Mouse (Mus musculus): ENCODE measurements at regions not wholly inside any gene's neighbourhood (a gene's known extent, or its start where the extent isn't known, plus 50 kb on each side); places are given as distances from the start of the nearest gene placed in this dataset.

DNA sequence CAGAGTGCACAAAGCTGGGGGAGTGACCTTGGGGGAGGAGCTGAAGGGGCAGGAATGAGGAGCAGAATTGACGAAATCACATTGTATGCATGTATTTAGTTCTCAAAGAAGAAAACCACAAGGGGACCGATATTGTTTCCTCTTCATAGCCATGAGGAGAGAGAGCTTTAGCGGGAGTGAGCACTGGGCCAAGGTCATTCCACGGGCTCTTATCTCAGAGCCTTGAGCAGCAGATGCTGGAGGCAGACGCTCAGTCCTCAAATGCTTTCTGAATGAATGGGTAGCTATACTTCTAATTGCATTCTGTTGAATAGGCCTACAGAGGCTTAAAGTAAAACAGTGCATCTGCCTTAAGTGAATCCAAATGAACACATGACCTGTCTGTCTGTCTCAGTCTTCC is 245.2 kb upstream of the Rbfox1 start:
- no peaks in the 10 kb centered on the region for H3K36me3 ChIP-seq (ENCODE audit: insufficient read depth)
- no peak overlapping the region for H3K4me2 ChIP-seq
- no peak overlapping the region for H3K4me3 ChIP-seq (ENCODE audit: low read depth, low read length)
- DNase-seq (no peak), ATAC-seq (ENCODE audit: insufficient read depth) (no peak)
- no peaks in the 10 kb centered on the region for H3K9me3 ChIP-seq (ENCODE audit: low read depth, low read length)
- WGBS: 67% methylated on average over 5 of the region's 5 CpGs
- no peaks in the 10 kb centered on the region for H3K4me1 ChIP-seq (ENCODE audit: insufficient read depth)
- no peaks in the 10 kb centered on the region for H3K27me3 ChIP-seq (ENCODE audit: insufficient read depth, low read length)
- TF ChIP-seq CTCF (IDR thresholded peaks at IDR 0.05; ENCODE audit: low read depth): no peak
- no peak overlapping the region for H3K27ac ChIP-seq (ENCODE audit: low read depth)
- H3K9ac ChIP-seq: no peak overlapping the region

DNA sequence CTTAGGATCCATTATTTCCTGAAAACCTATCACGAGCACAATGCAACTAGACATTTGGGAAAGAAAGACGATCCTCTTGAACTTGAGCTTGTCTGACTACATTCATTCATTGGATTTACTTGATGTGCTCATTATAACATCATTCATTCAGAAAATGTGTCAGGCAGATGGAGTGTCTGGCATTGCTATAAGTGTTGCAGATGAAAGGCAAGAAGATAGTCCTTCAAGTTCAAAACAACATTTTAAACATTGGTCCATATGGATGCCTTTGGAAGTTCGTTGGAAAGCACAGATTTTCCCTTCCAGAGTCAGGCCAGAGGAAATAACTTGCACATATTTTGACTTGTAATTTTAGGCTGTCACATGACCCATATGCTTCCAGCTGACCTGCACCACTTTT is 255.2 kb upstream of the Rbfox1 start:
- no peak for DNase-seq
- Histone ChIP-seq H3K4me1 (ENCODE audit: insufficient read depth) (no peaks in the 10 kb centered on the region), H3K4me2 (no peak overlapping the region), H3K4me3 (ENCODE audit: low read depth, low read length) (no peak overlapping the region), H3K27me3 (ENCODE audit: insufficient read depth, low read length) (no peaks in the 10 kb centered on the region), H3K27ac (ENCODE audit: low read depth) (no peak overlapping the region), H3K9me3 (ENCODE audit: low read depth, low read length) (no peaks in the 10 kb centered on the region), H3K36me3 (ENCODE audit: insufficient read depth) (no peaks in the 10 kb centered on the region), H3K9ac (no peak overlapping the region)
- 44% methylated on average over 3 of the region's 3 CpGs for WGBS
- ATAC-seq (ENCODE audit: insufficient read depth): no peak
- TF ChIP-seq CTCF (IDR thresholded peaks at IDR 0.05; ENCODE audit: low read depth): no peak

DNA sequence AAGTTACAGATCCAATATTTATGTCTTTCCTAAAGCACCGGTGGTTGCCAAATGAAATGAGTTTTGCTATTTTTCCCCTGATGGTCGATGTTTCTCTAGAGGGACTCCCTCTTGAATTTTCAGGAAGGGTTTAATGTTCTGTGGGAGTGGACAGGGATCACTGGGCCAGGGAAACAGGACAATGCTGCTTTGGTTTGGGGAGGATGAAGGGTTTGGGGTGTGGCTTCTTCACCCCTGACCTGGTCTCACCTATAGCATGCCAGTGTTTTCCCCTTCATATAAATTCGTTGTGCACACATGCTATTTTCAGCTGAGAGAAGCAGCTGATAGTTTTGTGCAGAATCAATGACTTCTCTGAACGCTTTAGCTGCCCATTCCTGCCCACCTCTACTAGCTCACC is 257.2 kb upstream of the Rbfox1 start:
- no peak for ATAC-seq (ENCODE audit: insufficient read depth)
- H3K9me3 ChIP-seq (ENCODE audit: low read depth, low read length): no peaks in the 10 kb centered on the region
- 56% methylated on average over 4 of the region's 4 CpGs for WGBS

DNA sequence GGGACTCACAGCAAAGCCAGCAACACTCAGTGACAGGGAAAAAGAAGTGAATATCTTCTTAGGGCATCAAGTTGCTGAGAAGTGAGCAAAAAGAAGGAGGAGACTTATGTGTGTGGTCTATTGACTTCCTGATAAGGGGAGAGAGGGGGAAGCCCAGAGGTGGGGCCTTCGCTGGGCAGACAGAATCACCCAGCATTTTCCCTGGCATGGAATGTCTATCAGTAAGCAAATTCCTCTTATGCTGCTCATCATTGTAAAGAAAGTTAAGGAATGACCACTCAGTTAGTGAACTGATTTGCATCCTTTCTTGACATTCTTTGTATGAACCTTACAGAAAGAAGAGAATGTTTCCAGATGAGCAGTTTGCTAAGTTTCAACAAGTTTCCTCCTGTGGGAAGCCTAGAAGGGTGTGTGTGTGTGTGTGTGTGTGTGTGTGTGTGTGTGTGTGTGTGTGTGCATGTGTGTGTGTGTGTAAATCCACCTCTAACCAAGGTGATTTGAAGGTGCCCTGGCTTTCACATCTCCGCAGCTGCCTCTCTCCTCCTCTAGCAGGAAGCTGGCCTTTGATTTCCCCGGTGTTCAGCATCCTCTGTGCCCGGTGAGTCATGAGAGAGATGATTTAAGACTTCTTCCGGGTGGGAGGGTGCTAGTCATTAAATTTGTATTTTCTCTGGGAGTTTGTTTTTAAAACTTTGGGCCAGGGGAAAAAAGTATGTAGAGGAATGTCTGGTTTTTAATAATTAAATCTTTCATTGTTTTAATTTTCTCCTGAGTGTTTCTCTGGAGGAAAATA is 257.8 kb upstream of the Rbfox1 start:
- WGBS: 30% methylated on average over 5 of the region's 5 CpGs
- DNase-seq (peak; percentile 3), ATAC-seq (ENCODE audit: insufficient read depth) (no peak)
- Histone ChIP-seq H3K4me1 (ENCODE audit: insufficient read depth) (no peaks in the 10 kb centered on the region), H3K9ac (no peak overlapping the region), H3K4me3 (ENCODE audit: low read depth, low read length) (no peak overlapping the region), H3K27ac (ENCODE audit: low read depth) (no peak overlapping the region), H3K9me3 (ENCODE audit: low read depth, low read length) (no peaks in the 10 kb centered on the region), H3K27me3 (ENCODE audit: insufficient read depth, low read length) (no peaks in the 10 kb centered on the region), H3K4me2 (no peak overlapping the region), H3K36me3 (ENCODE audit: insufficient read depth) (no peaks in the 10 kb centered on the region)
- no peak for TF ChIP-seq CTCF (IDR thresholded peaks at IDR 0.05; ENCODE audit: low read depth)

More for the DNA sequence above, 257.2 kb upstream of the Rbfox1 start:
- TF ChIP-seq CTCF (IDR thresholded peaks at IDR 0.05; ENCODE audit: low read depth): no peak
- Histone ChIP-seq H3K9ac (no peak overlapping the region), H3K4me3 (ENCODE audit: low read depth, low read length) (no peak overlapping the region), H3K27me3 (ENCODE audit: insufficient read depth, low read length) (no peaks in the 10 kb centered on the region), H3K36me3 (ENCODE audit: insufficient read depth) (no peaks in the 10 kb centered on the region), H3K4me1 (ENCODE audit: insufficient read depth) (no peaks in the 10 kb centered on the region), H3K27ac (ENCODE audit: low read depth) (no peak overlapping the region), H3K4me2 (no peak overlapping the region)
- no peak for DNase-seq

DNA sequence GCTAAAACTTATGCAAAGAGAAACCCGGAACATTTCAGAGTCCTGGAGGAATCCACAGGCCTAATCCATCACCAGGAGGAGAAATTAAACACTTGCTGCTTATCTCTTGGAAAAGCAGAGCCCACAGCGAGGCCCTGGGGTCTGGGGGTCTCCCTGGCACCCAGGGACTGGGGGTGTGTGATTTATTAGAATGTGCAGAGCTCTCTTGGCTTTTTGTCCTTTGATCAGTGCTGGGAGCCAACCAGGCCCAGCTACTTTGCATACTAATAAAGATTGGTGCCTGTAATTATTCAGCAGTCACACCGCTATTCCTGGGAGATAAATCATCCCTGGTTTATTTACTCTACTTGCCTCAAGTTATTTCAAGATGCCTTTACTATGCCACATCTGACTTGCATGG is 260.0 kb upstream of the Rbfox1 start:
- H3K36me3 ChIP-seq (ENCODE audit: insufficient read depth): no peaks in the 10 kb centered on the region
- ATAC-seq (ENCODE audit: insufficient read depth): no peak

DNA sequence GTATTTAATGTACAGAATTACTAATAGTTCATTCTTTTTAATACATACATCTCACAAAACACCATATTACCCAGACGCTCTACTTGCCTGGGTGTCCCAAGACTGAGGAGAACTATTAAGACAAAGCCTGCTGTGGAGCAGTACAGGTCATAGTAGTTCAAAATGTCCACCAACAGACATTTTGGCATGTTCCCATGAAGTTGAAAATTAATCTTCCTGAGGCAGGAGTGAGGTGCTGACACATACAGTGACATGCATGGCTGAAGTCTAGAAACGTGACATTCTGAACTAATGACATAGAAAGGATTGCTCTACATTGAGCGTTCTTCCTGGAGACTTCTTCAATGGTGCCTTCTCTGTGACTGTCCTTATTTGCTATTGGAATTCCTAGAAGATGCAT is 264.6 kb upstream of the Rbfox1 start:
- TF ChIP-seq CTCF (IDR thresholded peaks at IDR 0.05; ENCODE audit: low read depth): no peak
- Histone ChIP-seq H3K4me3 (ENCODE audit: low read depth, low read length) (no peak overlapping the region), H3K27ac (ENCODE audit: low read depth) (no peak overlapping the region), H3K36me3 (ENCODE audit: insufficient read depth) (no peaks in the 10 kb centered on the region), H3K4me2 (no peak overlapping the region), H3K9ac (no peak overlapping the region), H3K27me3 (ENCODE audit: insufficient read depth, low read length) (no peaks in the 10 kb centered on the region), H3K9me3 (ENCODE audit: low read depth, low read length) (no peaks in the 10 kb centered on the region), H3K4me1 (ENCODE audit: insufficient read depth) (no peaks in the 10 kb centered on the region)
- ATAC-seq (ENCODE audit: insufficient read depth): no peak
- 72% methylated on average over 3 of the region's 3 CpGs for WGBS
- DNase-seq: no peak

More for the DNA sequence above, 260.0 kb upstream of the Rbfox1 start:
- DNase-seq: no peak
- H3K4me3 ChIP-seq (ENCODE audit: low read depth, low read length): no peak overlapping the region
- H3K27me3 ChIP-seq (ENCODE audit: insufficient read depth, low read length): no peaks in the 10 kb centered on the region
- 29% methylated on average over 3 of the region's 3 CpGs for WGBS
- H3K4me1 ChIP-seq (ENCODE audit: insufficient read depth): no peaks in the 10 kb centered on the region
- H3K4me2 ChIP-seq: no peak overlapping the region
- no peak overlapping the region for H3K27ac ChIP-seq (ENCODE audit: low read depth)
- no peaks in the 10 kb centered on the region for H3K9me3 ChIP-seq (ENCODE audit: low read depth, low read length)
- TF ChIP-seq CTCF (IDR thresholded peaks at IDR 0.05; ENCODE audit: low read depth): no peak
- no peak overlapping the region for H3K9ac ChIP-seq

DNA sequence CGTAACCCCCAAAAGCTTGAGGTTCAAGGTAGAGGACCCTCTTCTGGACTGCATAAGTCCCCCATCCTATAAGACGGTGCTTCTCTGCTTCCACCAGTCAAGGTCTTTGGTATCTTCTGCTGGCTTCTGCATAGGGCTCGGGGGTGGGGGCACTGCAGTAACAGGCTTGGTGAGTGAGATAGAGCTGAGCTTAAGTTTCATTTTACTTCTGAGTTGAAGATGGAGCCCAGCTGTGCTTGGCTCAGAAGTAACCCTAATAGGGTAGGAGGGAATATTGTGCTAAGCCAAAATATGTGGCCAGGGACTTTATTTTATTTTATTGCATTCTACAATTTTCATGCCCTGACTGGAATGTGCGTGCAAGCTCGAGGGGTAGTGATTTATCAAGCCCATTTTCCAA is 268.8 kb upstream of the Rbfox1 start:
- peak; percentile 85; the same call in 1 of the 2 replicates for ATAC-seq (ENCODE audit: insufficient read depth)
- H3K9me3 ChIP-seq (ENCODE audit: low read depth, low read length): no peaks in the 10 kb centered on the region

More for the DNA sequence above, 268.8 kb upstream of the Rbfox1 start:
- Histone ChIP-seq H3K4me1 (ENCODE audit: insufficient read depth) (no peaks in the 10 kb centered on the region), H3K27ac (ENCODE audit: low read depth) (no peak overlapping the region), H3K4me3 (ENCODE audit: low read depth, low read length) (no peak overlapping the region), H3K4me2 (no peak overlapping the region), H3K36me3 (ENCODE audit: insufficient read depth) (no peaks in the 10 kb centered on the region), H3K27me3 (ENCODE audit: insufficient read depth, low read length) (no peaks in the 10 kb centered on the region), H3K9ac (no peak overlapping the region)
- no peak for TF ChIP-seq CTCF (IDR thresholded peaks at IDR 0.05; ENCODE audit: low read depth)
- peak; percentile 47 for DNase-seq
- WGBS: 37% methylated on average over 5 of the region's 5 CpGs

Data from lung, embryonic 14.5 days (tissue).